Mouse (Mus musculus): Measurements from ENCODE around the gene Nradd. TPM values are rescaled to one million over a fixed set of nuclear protein-coding genes. Genes with fewer than 3 reads are reported as not detected.

Nradd gene
- polyA plus RNA-seq, 1 experiment, result 12.2 TPM

GRCm38 (mm10) chr9:110666374-110666773 lies 42.1 kb upstream of the Nradd start:
- H3K27me3 ChIP-seq (ENCODE audit: control insufficient read depth, insufficient read depth, low read length), result no peaks in the 10 kb centered on the region
- peak overlapping the region; percentile 33; the same call in 1 of the 2 replicates for H3K27ac ChIP-seq (ENCODE audit: control insufficient read depth, insufficient read depth, low read depth, low read length)
- H3K4me1 ChIP-seq (ENCODE audit: control insufficient read depth, insufficient read depth, low read length), result peaks cover 5% of the 10 kb centered on the region; the same call in 1 of the 2 replicates
- no peaks in the 10 kb centered on the region for H3K36me3 ChIP-seq (ENCODE audit: control insufficient read depth, insufficient read depth, low read length)
- no peak overlapping the region for H3K4me3 ChIP-seq (ENCODE audit: control insufficient read depth, low read depth, low read length)
- TF ChIP-seq POLR2A (IDR thresholded peaks at IDR 0.05; ENCODE audit: control insufficient read depth, low read depth, low read length) (no peak), CTCF (IDR thresholded peaks at IDR 0.05; ENCODE audit: control insufficient read depth, insufficient read depth, insufficient replicate concordance, low read depth, low read length) (no peak)

GRCm38 (mm10) chr9:110665912-110666311 lies 41.7 kb upstream of the Nradd start:
- Histone ChIP-seq H3K27ac (ENCODE audit: control insufficient read depth, insufficient read depth, low read depth, low read length) (no peak overlapping the region), H3K27me3 (ENCODE audit: control insufficient read depth, insufficient read depth, low read length) (no peaks in the 10 kb centered on the region), H3K36me3 (ENCODE audit: control insufficient read depth, insufficient read depth, low read length) (no peaks in the 10 kb centered on the region), H3K4me1 (ENCODE audit: control insufficient read depth, insufficient read depth, low read length) (peaks cover 5% of the 10 kb centered on the region; the same call in 1 of the 2 replicates), H3K4me3 (ENCODE audit: control insufficient read depth, low read depth, low read length) (no peak overlapping the region)
- TF ChIP-seq CTCF (IDR thresholded peaks at IDR 0.05; ENCODE audit: control insufficient read depth, insufficient read depth, insufficient replicate concordance, low read depth, low read length) (no peak), POLR2A (IDR thresholded peaks at IDR 0.05; ENCODE audit: control insufficient read depth, low read depth, low read length) (no peak)

- H3K27ac ChIP-seq (ENCODE audit: control insufficient read depth, insufficient read depth, low read depth, low read length), result no peak overlapping the region
- TF ChIP-seq POLR2A (IDR thresholded peaks at IDR 0.05; ENCODE audit: control insufficient read depth, low read depth, low read length) (no peak), CTCF (IDR thresholded peaks at IDR 0.05; ENCODE audit: control insufficient read depth, insufficient read depth, insufficient replicate concordance, low read depth, low read length) (no peak)
- H3K36me3 ChIP-seq (ENCODE audit: control insufficient read depth, insufficient read depth, low read length), result no peaks in the 10 kb centered on the region
- no peaks in the 10 kb centered on the region for H3K27me3 ChIP-seq (ENCODE audit: control insufficient read depth, insufficient read depth, low read length)
- no peak overlapping the region for H3K4me3 ChIP-seq (ENCODE audit: control insufficient read depth, low read depth, low read length)
- peaks cover 8% of the 10 kb centered on the region for H3K4me1 ChIP-seq (ENCODE audit: control insufficient read depth, insufficient read depth, low read length)
Observed at GRCm38 (mm10) chr9:110662844-110663243, 38.6 kb upstream of the Nradd start.

GRCm38 (mm10) chr9:110660856-110661612 lies 36.8 kb upstream of the Nradd start:
- H3K27me3 ChIP-seq (ENCODE audit: control insufficient read depth, insufficient read depth, low read length), result no peaks in the 10 kb centered on the region
- no peak for TF ChIP-seq CTCF (IDR thresholded peaks at IDR 0.05; ENCODE audit: control insufficient read depth, insufficient read depth, insufficient replicate concordance, low read depth, low read length)
- TF ChIP-seq POLR2A (IDR thresholded peaks at IDR 0.05; ENCODE audit: control insufficient read depth, low read depth, low read length), result no peak
- H3K27ac ChIP-seq (ENCODE audit: control insufficient read depth, insufficient read depth, low read depth, low read length), result no peak overlapping the region
- no peaks in the 10 kb centered on the region for H3K36me3 ChIP-seq (ENCODE audit: control insufficient read depth, insufficient read depth, low read length)
- H3K4me3 ChIP-seq (ENCODE audit: control insufficient read depth, low read depth, low read length), result no peak overlapping the region
- peaks cover 5% of the 10 kb centered on the region for H3K4me1 ChIP-seq (ENCODE audit: control insufficient read depth, insufficient read depth, low read length)

GRCm38 (mm10) chr9:110660208-110660607 lies 36.0 kb upstream of the Nradd start:
- no peak overlapping the region for H3K4me3 ChIP-seq (ENCODE audit: control insufficient read depth, low read depth, low read length)
- H3K36me3 ChIP-seq (ENCODE audit: control insufficient read depth, insufficient read depth, low read length), result no peaks in the 10 kb centered on the region
- no peaks in the 10 kb centered on the region for H3K27me3 ChIP-seq (ENCODE audit: control insufficient read depth, insufficient read depth, low read length)
- H3K4me1 ChIP-seq (ENCODE audit: control insufficient read depth, insufficient read depth, low read length), result peaks cover 11% of the 10 kb centered on the region
- TF ChIP-seq POLR2A (IDR thresholded peaks at IDR 0.05; ENCODE audit: control insufficient read depth, low read depth, low read length), result no peak
- TF ChIP-seq CTCF (IDR thresholded peaks at IDR 0.05; ENCODE audit: control insufficient read depth, insufficient read depth, insufficient replicate concordance, low read depth, low read length), result no peak
- no peak overlapping the region for H3K27ac ChIP-seq (ENCODE audit: control insufficient read depth, insufficient read depth, low read depth, low read length)

GRCm38 (mm10) chr9:110659521-110659920 lies 35.3 kb upstream of the Nradd start:
- no peaks in the 10 kb centered on the region for H3K36me3 ChIP-seq (ENCODE audit: control insufficient read depth, insufficient read depth, low read length)
- TF ChIP-seq CTCF (IDR thresholded peaks at IDR 0.05; ENCODE audit: control insufficient read depth, insufficient read depth, insufficient replicate concordance, low read depth, low read length) (no peak), POLR2A (IDR thresholded peaks at IDR 0.05; ENCODE audit: control insufficient read depth, low read depth, low read length) (no peak)
- H3K27ac ChIP-seq (ENCODE audit: control insufficient read depth, insufficient read depth, low read depth, low read length), result no peak overlapping the region
- no peaks in the 10 kb centered on the region for H3K27me3 ChIP-seq (ENCODE audit: control insufficient read depth, insufficient read depth, low read length)
- peaks cover 16% of the 10 kb centered on the region for H3K4me1 ChIP-seq (ENCODE audit: control insufficient read depth, insufficient read depth, low read length)
- H3K4me3 ChIP-seq (ENCODE audit: control insufficient read depth, low read depth, low read length), result no peak overlapping the region

- H3K27me3 ChIP-seq (ENCODE audit: control insufficient read depth, insufficient read depth, low read length), result no peaks in the 10 kb centered on the region
- TF ChIP-seq CTCF (IDR thresholded peaks at IDR 0.05; ENCODE audit: control insufficient read depth, insufficient read depth, insufficient replicate concordance, low read depth, low read length) (no peak), POLR2A (IDR thresholded peaks at IDR 0.05; ENCODE audit: control insufficient read depth, low read depth, low read length) (0 out of 2 replicates have a peak, but pooled peaks have one; percentile 11)
- peak overlapping the region; percentile 91 for H3K4me3 ChIP-seq (ENCODE audit: control insufficient read depth, low read depth, low read length)
- peaks cover 30% of the 10 kb centered on the region for H3K4me1 ChIP-seq (ENCODE audit: control insufficient read depth, insufficient read depth, low read length)
- 0 out of 2 replicates have a peak overlapping the region, but pooled peaks have one; percentile 47 for H3K27ac ChIP-seq (ENCODE audit: control insufficient read depth, insufficient read depth, low read depth, low read length)
- no peaks in the 10 kb centered on the region for H3K36me3 ChIP-seq (ENCODE audit: control insufficient read depth, insufficient read depth, low read length)
Observed at GRCm38 (mm10) chr9:110657474-110658078, 33.3 kb upstream of the Nradd start.
